Mouse (Mus musculus) ES-E14 (cell line): Measurements from ENCODE around the gene Ceacam1.

Experiments used
- CHD2 ChIP-seq: IDR thresholded peaks from 2 replicates; pipeline ENCODE4 v1.6.1; 2014; ENCODE audit warnings: mild to moderate bottlenecking, low read depth, low read length, inconsistent platforms
- HCFC1 ChIP-seq: IDR thresholded peaks from 2 replicates; pipeline ENCODE4 v1.6.1; 2012; ENCODE audit warnings: low read length, inconsistent platforms, borderline replicate concordance; ENCODE audit not compliant: insufficient read depth
- MAFK ChIP-seq: IDR thresholded peaks from 2 replicates; pipeline ENCODE4 v1.6.1; 2014; ENCODE audit warnings: mild to moderate bottlenecking, low read depth, low read length, inconsistent platforms; ENCODE audit not compliant: insufficient read depth
- ZC3H11A ChIP-seq: IDR thresholded peaks from 2 replicates; pipeline ENCODE4 v1.6.1; 2012; ENCODE audit warnings: low read depth, mild to moderate bottlenecking, inconsistent platforms, low read length, borderline replicate concordance
- ZNF384 ChIP-seq: IDR thresholded peaks from 2 replicates; pipeline ENCODE4 v1.6.1; 2012; ENCODE audit warnings: low read depth, low read length, inconsistent platforms

DNA sequence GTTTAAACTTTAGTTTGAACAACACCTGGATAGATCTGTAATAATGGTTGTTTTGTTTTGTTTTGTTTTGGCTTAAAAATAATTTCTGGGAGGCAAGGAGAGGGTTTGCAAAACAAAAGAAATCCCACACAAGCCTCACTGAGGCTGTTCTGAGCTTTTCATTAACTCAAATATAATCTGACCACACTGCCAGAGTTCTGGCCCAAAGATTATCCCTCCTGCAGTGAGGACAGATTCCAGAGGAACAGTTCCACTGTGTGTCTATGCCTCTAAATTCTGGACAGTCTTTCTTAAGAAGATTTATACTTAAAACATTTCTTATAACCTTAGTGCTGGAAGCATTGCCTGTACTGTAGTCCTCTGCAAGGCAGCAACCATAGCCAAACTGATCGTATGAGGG is 17.2 kb upstream of the Ceacam1 start:
- TF ChIP-seq ZC3H11A = no peak
- no peak for TF ChIP-seq ZNF384
- TF ChIP-seq HCFC1 = no peak
- no peak for TF ChIP-seq CHD2
- no peak for TF ChIP-seq MAFK
